Mouse (Mus musculus) ovary, postnatal 10 days (tissue): ENCODE data around the gene 4933434E20Rik.

Source experiments
- DNase-seq: peaks from one replicate; pipeline ENCODE4 v3.0.0; 2022; ENCODE audit warnings: low spot score

Gene 4933434E20Rik

GRCm38 (mm10) chr3:90081365-90082240, 30.2 kb downstream of the 4933434E20Rik start:
- no peak for DNase-seq

- no peak for DNase-seq
Measured at GRCm38 (mm10) chr3:90083034-90083433, 31.6 kb downstream of the 4933434E20Rik start.

GRCm38 (mm10) chr3:90083698-90084324, 32.4 kb downstream of the 4933434E20Rik start:
- DNase-seq, result no peak

DNA sequence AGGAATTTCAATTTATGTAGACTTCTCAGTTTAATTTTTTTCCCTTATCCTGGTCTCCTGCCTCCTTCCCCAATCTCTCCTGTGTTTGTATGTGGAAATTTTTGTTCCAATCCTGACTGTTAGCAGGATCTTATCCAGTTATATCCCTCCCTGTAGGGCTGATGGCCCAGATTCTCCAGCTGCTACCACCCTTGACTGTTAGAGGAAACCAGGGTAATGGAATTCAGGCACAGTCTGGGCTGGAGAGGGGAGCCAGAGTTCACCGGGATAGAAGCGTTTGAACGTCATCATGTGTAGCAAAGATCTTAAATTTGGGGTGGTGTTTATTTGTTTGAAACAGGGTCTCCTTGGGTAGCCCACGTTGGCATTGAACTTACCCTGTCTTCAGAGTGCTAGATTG, 33.4 kb downstream of the 4933434E20Rik start:
- DNase-seq, result no peak

DNA sequence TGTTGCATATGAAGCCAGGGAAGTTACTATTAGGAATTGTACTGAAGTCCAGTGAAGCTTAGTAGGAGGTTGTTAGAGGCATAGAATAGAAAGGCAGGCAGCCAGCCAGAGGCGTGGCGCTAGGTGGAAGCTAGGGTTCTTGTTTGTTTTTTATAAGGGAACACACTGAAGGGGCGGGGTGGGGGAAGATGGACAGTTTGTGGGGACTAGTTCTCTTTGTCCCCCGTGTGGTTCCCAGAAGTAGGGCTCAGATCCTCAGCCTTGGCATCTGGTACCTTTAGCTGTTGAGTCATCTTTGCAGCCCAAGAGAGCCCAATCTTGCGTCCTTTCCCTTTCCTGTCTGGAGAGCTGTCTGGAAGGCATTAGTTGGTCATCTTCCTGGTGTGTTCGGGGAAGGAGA, 33.8 kb downstream of the 4933434E20Rik start:
- no peak for DNase-seq

DNA sequence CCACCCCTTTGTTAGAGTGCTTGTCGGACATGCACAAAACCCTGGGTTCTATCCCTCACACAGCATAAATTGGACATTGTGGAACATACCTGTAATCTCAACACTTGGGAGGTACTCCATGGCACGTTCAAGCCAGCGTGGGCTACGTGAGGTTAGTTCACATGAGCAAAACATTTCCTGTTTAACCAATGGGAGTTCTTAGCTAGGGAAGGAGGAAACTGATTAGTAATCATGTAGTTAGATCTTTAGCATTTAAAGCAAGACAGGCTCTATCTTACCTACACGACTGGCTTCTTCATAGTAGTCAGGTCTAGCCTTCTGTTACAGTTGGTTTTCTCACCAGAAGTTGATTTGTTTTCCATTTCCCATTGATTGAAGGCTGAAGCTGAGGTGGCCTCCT, 34.6 kb downstream of the 4933434E20Rik start:
- no peak for DNase-seq

DNA sequence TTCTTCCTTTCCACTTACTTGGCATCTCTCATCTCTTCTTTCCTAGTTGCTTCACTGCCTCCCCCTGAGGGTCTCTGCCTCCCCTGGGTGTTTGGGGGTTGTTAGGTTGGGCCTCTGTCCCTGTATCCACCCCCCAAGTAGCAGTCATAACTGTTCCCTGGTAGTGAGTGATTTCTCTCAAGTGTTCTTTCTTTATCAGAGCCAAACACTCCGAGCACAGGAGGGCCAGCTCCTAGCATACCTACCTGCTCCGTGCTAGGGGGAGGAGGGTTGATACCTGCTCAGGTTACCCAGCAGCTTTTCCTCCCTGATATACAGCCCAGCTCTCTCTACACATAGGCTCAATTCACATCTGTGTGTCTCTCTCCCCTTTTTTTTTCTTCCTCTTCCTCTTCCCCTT, 37.2 kb downstream of the 4933434E20Rik start:
- no peak for DNase-seq

- no peak for DNase-seq
Measured at GRCm38 (mm10) chr3:90090892-90091291, 39.5 kb downstream of the 4933434E20Rik start.

GRCm38 (mm10) chr3:90094453-90094852, 43.0 kb downstream of the 4933434E20Rik start:
- DNase-seq, result no peak

GRCm38 (mm10) chr3:90097928-90098327, 46.5 kb downstream of the 4933434E20Rik start:
- no peak for DNase-seq

- DNase-seq, result no peak
Measured at GRCm38 (mm10) chr3:90101010-90101409, 49.6 kb downstream of the 4933434E20Rik start.

DNA sequence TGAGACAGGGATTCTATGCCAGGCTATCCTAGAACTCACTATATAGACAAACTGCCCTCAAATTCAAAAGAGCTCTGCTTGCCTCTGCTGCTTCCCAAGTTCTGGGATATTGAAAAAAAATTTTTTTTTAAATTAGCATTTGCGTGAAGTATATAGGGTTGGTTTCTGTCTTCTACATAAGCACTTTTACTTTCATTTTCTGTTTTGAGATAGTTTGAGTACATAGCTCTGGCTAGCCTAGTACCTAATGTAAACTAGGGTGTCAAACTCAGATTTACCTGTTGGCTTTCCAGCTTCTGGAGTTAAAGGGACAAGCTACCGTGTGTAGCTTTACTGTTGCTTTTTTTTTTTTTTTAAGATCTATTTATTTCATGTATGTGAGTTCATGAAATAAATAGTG, 50.2 kb downstream of the 4933434E20Rik start:
- no peak for DNase-seq

GRCm38 (mm10) chr3:90102239-90102638, 50.8 kb downstream of the 4933434E20Rik start:
- no peak for DNase-seq

DNA sequence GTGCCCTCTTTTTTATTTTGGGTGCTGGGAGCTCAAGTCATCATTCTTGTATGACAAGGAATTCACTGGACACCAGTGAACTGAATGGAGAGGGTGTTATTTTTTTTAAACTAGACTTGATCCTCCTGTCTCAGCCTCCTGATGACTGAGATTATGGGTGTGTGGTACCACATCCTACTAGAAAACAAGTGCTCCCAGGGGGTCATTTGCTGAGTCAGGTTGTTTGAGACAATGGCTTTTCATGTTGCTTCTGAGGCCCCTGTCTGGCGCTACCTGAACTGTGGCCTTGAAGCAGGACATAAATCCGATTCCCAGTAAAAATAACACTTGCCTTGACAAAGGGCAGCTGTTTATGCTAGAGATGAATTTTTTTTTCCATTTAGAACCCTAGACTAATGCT, 51.7 kb downstream of the 4933434E20Rik start:
- no peak for DNase-seq

GRCm38 (mm10) chr3:90103938-90104337, 52.5 kb downstream of the 4933434E20Rik start, which contains the start of gene Nup210l:
TSS of gene Nup210l (plus strand) at chr3:90104132.
- no peak for DNase-seq

DNA sequence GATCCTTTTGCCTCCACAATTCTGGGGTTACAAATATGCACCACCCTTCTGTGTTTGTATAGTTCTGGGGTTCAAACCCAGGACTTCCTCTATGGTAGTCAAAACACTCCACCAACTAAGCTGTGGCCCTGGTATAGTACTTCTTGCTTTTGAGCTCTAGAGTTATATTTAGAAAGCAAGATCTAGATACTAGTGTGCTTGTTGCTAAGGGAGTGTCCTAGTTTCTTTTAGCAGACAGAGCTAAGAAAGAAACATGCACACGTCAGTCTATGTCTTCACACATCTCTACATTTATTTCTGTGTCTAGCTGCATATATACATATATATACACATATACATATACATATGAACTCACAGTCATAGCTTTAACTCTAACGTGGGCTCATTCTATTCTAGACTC, 60.3 kb downstream of the 4933434E20Rik start:
- DNase-seq, result no peak

- DNase-seq, result no peak
Measured at GRCm38 (mm10) chr3:90114342-90114741, 62.9 kb downstream of the 4933434E20Rik start.

- no peak for DNase-seq
Measured at GRCm38 (mm10) chr3:90115526-90115925, 64.1 kb downstream of the 4933434E20Rik start.
